15 mouse cellular contexts compared by ENCODE assay signal in the genomic region with DNA sequence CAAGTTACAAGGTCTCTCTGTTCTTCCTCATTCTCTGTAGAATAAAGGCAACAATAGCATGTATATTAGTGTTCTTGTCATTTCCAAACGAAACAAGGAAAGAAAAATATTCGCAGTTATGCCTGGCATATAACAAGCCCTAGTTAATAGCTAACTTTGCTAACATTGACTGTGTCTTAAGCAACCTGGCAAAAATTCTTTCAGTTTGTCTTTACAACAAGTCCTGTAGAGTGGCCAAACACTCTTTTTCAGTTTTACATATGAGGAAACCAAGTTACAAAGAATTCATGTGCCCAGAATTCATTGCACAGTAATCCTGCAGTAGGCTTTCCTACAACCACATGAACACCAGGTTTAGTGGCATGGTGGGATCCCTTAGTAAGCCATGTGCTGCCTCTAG.
"Had no signal": no experiment of that assay in that cellular context is flagged by ENCODE, and none has a peak within 500 bp of the region (broad histone marks: within the 10 kb centered on the region; RNA-seq: fewer than 3 reads in every experiment).

No protein-coding gene starts in this region.

- H3K4me3 ChIP-seq: neural tube, embryonic 15.5 days; stomach, embryonic 15.5 days had no signal

- H3K4me2 ChIP-seq: neural tube, embryonic 15.5 days; stomach, embryonic 15.5 days had no signal

- H3K27me3 ChIP-seq: neural tube, embryonic 15.5 days; stomach, embryonic 15.5 days had no signal

- H3K36me3 ChIP-seq: neural tube, embryonic 15.5 days; stomach, embryonic 15.5 days had no signal

- DNase-seq: retina, postnatal 1 day; right cerebral cortex, adult 18-20 months; right cerebral cortex, postnatal 14 days; right cerebral cortex, postnatal 25 days; right cerebral cortex, postnatal 4 days; spleen, adult 18-20 months; thymus, adult 18-20 months; thymus, adult 2 months; thymus, postnatal 14 days; thymus, postnatal 25 days; thymus, postnatal 36 days; thymus, postnatal 4 days had no signal

- H3K9ac ChIP-seq: neural tube, embryonic 15.5 days; stomach, embryonic 15.5 days had no signal

- H3K4me1 ChIP-seq: neural tube, embryonic 15.5 days; stomach, embryonic 15.5 days had no signal

- H3K9me3 ChIP-seq: neural tube, embryonic 15.5 days; stomach, embryonic 15.5 days had no signal

- H3K27ac ChIP-seq: neural tube, embryonic 15.5 days; stomach, embryonic 15.5 days; stomach, postnatal 0 days had no signal
